Mouse (Mus musculus) cortical plate, adult 2 months (tissue): ENCODE results near the gene Heatr5b.

Experiments used
- CTCF ChIP-seq: fragments of 200-500 bp; IDR thresholded peaks from 2 replicates; pipeline ENCODE4 v1.5.1; 2011; ENCODE audit warnings: mild to moderate bottlenecking, control low read depth, low read length; ENCODE audit not compliant: insufficient read depth; ENCODE audit errors: extremely low read depth
- POLR2A ChIP-seq: fragments of 200-500 bp; IDR thresholded peaks from 2 replicates; pipeline ENCODE4 v1.6.1; 2011; ENCODE audit warnings: mild to moderate bottlenecking, low read length, control low read depth; ENCODE audit not compliant: insufficient read depth; ENCODE audit errors: extremely low read depth

DNA sequence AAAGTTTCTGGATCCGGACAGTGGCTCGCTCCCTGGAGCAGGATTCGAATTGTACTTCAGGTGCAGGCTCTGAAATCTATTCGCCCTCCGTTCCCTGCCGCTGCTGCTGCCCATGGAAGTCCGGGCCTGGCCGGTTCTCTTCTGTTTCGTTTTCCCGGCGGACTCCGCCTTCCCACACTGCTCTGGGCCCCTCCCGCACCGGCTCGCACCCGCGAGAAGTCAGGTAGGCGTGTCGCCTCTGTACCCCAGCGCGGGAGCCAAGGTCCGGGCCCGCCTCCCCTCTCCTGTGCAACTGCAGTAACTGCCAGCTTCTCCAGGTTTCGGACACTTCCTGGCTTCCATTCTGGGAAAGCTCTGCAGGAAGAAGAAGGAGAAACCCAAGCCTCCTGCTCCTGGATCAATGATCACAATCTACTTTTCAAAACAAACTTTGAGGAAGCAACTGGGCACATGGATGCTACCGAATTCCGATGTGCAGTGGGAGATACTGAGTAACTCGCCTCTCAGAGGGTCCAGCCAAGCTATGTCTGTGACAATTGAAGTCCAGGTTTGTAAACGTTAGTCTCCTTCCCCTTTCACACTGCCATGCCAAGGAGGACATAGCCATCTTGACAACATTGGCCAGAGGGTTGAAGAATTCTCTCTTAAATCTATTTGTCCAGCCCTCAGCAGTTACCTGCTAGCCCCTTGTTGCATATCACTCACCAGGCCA, 47.4 kb upstream of the Heatr5b start, which contains the start of gene Eif2ak2:
- TF ChIP-seq CTCF, result no peak
- no peak for TF ChIP-seq POLR2A
